Mouse (Mus musculus): ENCODE results near the gene Bub3. TPM values are rescaled to one million over a fixed set of nuclear protein-coding genes. Genes with fewer than 3 reads are reported as not detected.
A peak's percentile ranks its signal among the peaks of the same experiment; 100 is the strongest.

Gene Bub3
- polyA plus RNA-seq, 1 experiment from 2014 or later, result 240 TPM

- peaks cover 14% of the 10 kb centered on the region for H3K4me1 ChIP-seq
- H3K27ac ChIP-seq, result no peak within 1 kb of the TSS
- no peak within 1 kb of the TSS for H3K9ac ChIP-seq
- H3K36me3 ChIP-seq (ENCODE audit: poor library complexity, severe bottlenecking), result no peaks in the 10 kb centered on the region
- peaks cover 99% of the 10 kb centered on the region for H3K27me3 ChIP-seq
- WGBS, result 3% methylated on average over 3 of the region's 3 CpGs
- H3K4me2 ChIP-seq, result no peak within 1 kb of the TSS
- H3K4me3 ChIP-seq, result no peak within 1 kb of the TSS
- no peaks in the 10 kb centered on the region for H3K9me3 ChIP-seq (replicated peaks)
- no peak for ATAC-seq
Measured at GRCm38 (mm10) chr7:131548473-131548872, 11.5 kb upstream of the Bub3 start, which contains the start of gene Hmx2. Hmx2 (plus strand) TSS chr7:131548773.

GRCm38 (mm10) chr7:131551471-131551870 lies 8.6 kb upstream of the Bub3 start:
- no peak overlapping the region for H3K9ac ChIP-seq
- H3K4me3 ChIP-seq, result no peak overlapping the region
- H3K27ac ChIP-seq, result no peak overlapping the region
- H3K27me3 ChIP-seq, result peaks cover 100% of the 10 kb centered on the region
- ATAC-seq, result no peak
- H3K9me3 ChIP-seq (replicated peaks), result no peaks in the 10 kb centered on the region
- WGBS, result under 1% methylated on average over 4 of the region's 4 CpGs
- H3K4me1 ChIP-seq, result peaks cover 23% of the 10 kb centered on the region
- no peak overlapping the region for H3K4me2 ChIP-seq
- H3K36me3 ChIP-seq (ENCODE audit: poor library complexity, severe bottlenecking), result no peaks in the 10 kb centered on the region

- Histone ChIP-seq H3K4me3 (no peak overlapping the region), H3K36me3 (ENCODE audit: poor library complexity, severe bottlenecking) (no peaks in the 10 kb centered on the region), H3K9me3 (replicated peaks) (no peaks in the 10 kb centered on the region), H3K9ac (no peak overlapping the region), H3K27ac (no peak overlapping the region), H3K27me3 (peaks cover 100% of the 10 kb centered on the region), H3K4me2 (no peak overlapping the region), H3K4me1 (peaks cover 29% of the 10 kb centered on the region)
- WGBS, result under 1% methylated on average over 42 of the region's 42 CpGs
- no peak for ATAC-seq
Measured at GRCm38 (mm10) chr7:131551931-131552741, 7.9 kb upstream of the Bub3 start.

- ATAC-seq, result no peak
- H3K9me3 ChIP-seq (replicated peaks), result no peaks in the 10 kb centered on the region
- no peaks in the 10 kb centered on the region for H3K36me3 ChIP-seq (ENCODE audit: poor library complexity, severe bottlenecking)
- peaks cover 29% of the 10 kb centered on the region for H3K4me1 ChIP-seq
- H3K27ac ChIP-seq, result no peak overlapping the region
- no peak overlapping the region for H3K9ac ChIP-seq
- H3K27me3 ChIP-seq, result peaks cover 100% of the 10 kb centered on the region
- no peak overlapping the region for H3K4me3 ChIP-seq
- 1% methylated on average over 5 of the region's 5 CpGs for WGBS
- H3K4me2 ChIP-seq, result no peak overlapping the region
Measured at GRCm38 (mm10) chr7:131552781-131553180, 7.2 kb upstream of the Bub3 start.

GRCm38 (mm10) chr7:131553771-131554175 lies 6.2 kb upstream of the Bub3 start:
- Histone ChIP-seq H3K9me3 (replicated peaks) (no peaks in the 10 kb centered on the region), H3K4me3 (peak overlapping the region; percentile 27), H3K4me2 (peak overlapping the region; percentile 50), H3K4me1 (peaks cover 29% of the 10 kb centered on the region), H3K27me3 (peaks cover 100% of the 10 kb centered on the region), H3K9ac (no peak overlapping the region), H3K27ac (no peak overlapping the region), H3K36me3 (ENCODE audit: poor library complexity, severe bottlenecking) (no peaks in the 10 kb centered on the region)
- ATAC-seq, result peak; percentile 59; the same call in 1 of the 2 replicates
- WGBS, result 0% methylated on average over 33 of the region's 39 CpGs

GRCm38 (mm10) chr7:131554341-131555180 lies 5.5 kb upstream of the Bub3 start:
- no peak for ATAC-seq
- Histone ChIP-seq H3K36me3 (ENCODE audit: poor library complexity, severe bottlenecking) (no peaks in the 10 kb centered on the region), H3K4me3 (peak overlapping the region; percentile 27), H3K4me2 (peak overlapping the region; percentile 50), H3K27me3 (peaks cover 100% of the 10 kb centered on the region), H3K9ac (no peak overlapping the region), H3K27ac (no peak overlapping the region), H3K4me1 (peaks cover 29% of the 10 kb centered on the region), H3K9me3 (replicated peaks) (no peaks in the 10 kb centered on the region)
- WGBS, result under 1% methylated on average over 45 of the region's 45 CpGs

GRCm38 (mm10) chr7:131555301-131556081 lies 4.5 kb upstream of the Bub3 start:
- WGBS, result under 1% methylated on average over 68 of the region's 68 CpGs
- no peak for ATAC-seq
- peak overlapping the region; percentile 9 for H3K4me3 ChIP-seq

GRCm38 (mm10) chr7:131556116-131556515 lies 3.9 kb upstream of the Bub3 start:
- H3K27me3 ChIP-seq, result peaks cover 85% of the 10 kb centered on the region
- WGBS, result 2% methylated on average over 9 of the region's 9 CpGs
- no peak overlapping the region for H3K27ac ChIP-seq
- H3K4me3 ChIP-seq, result peak overlapping the region; percentile 9; the same call in 1 of the 2 replicates
- ATAC-seq, result no peak
- H3K9me3 ChIP-seq (replicated peaks), result no peaks in the 10 kb centered on the region
- no peak overlapping the region for H3K4me2 ChIP-seq
- H3K9ac ChIP-seq, result no peak overlapping the region
- H3K4me1 ChIP-seq, result peaks cover 34% of the 10 kb centered on the region
- no peaks in the 10 kb centered on the region for H3K36me3 ChIP-seq (ENCODE audit: poor library complexity, severe bottlenecking)

More at GRCm38 (mm10) chr7:131555301-131556081, 4.5 kb upstream of the Bub3 start:
- Histone ChIP-seq H3K36me3 (ENCODE audit: poor library complexity, severe bottlenecking) (no peaks in the 10 kb centered on the region), H3K9me3 (replicated peaks) (no peaks in the 10 kb centered on the region), H3K4me2 (peak overlapping the region; percentile 8; the same call in 1 of the 2 replicates), H3K4me1 (peaks cover 29% of the 10 kb centered on the region), H3K27me3 (peaks cover 92% of the 10 kb centered on the region), H3K9ac (no peak overlapping the region), H3K27ac (no peak overlapping the region)

GRCm38 (mm10) chr7:131556541-131557271 lies 3.3 kb upstream of the Bub3 start:
- Histone ChIP-seq H3K9ac (no peak overlapping the region), H3K9me3 (replicated peaks) (no peaks in the 10 kb centered on the region), H3K4me1 (peaks cover 39% of the 10 kb centered on the region), H3K4me2 (0 out of 2 replicates have a peak overlapping the region, but pooled peaks have one; percentile 6), H3K36me3 (ENCODE audit: poor library complexity, severe bottlenecking) (0 out of 2 replicates have a peak, but pooled peaks cover under 1% of the 10 kb centered on the region), H3K27me3 (peaks cover 79% of the 10 kb centered on the region), H3K4me3 (peak overlapping the region; percentile 12), H3K27ac (no peak overlapping the region)
- WGBS, result under 1% methylated on average over 37 of the region's 37 CpGs
- ATAC-seq, result no peak

GRCm38 (mm10) chr7:131557751-131558150 lies 2.3 kb upstream of the Bub3 start:
- H3K4me3 ChIP-seq, result no peak overlapping the region
- no peaks in the 10 kb centered on the region for H3K9me3 ChIP-seq (replicated peaks)
- no peak overlapping the region for H3K27ac ChIP-seq
- ATAC-seq, result no peak
- peaks cover 69% of the 10 kb centered on the region for H3K27me3 ChIP-seq
- H3K4me2 ChIP-seq, result no peak overlapping the region
- no peak overlapping the region for H3K9ac ChIP-seq
- peaks cover 11% of the 10 kb centered on the region for H3K36me3 ChIP-seq (ENCODE audit: poor library complexity, severe bottlenecking)
- WGBS, result 39% methylated on average over 2 of the region's 2 CpGs
- H3K4me1 ChIP-seq, result peaks cover 47% of the 10 kb centered on the region

GRCm38 (mm10) chr7:131560697-131561042 lies 648 bp downstream of the Bub3 start:
- Histone ChIP-seq H3K4me1 (peaks cover 38% of the 10 kb centered on the region), H3K4me2 (peak overlapping the region; percentile 65), H3K9me3 (replicated peaks) (no peaks in the 10 kb centered on the region), H3K27me3 (peaks cover 40% of the 10 kb centered on the region), H3K36me3 (ENCODE audit: poor library complexity, severe bottlenecking) (peaks cover 35% of the 10 kb centered on the region), H3K27ac (peak overlapping the region; percentile 83), H3K4me3 (peak overlapping the region; percentile 79), H3K9ac (peak overlapping the region; percentile 87)
- under 1% methylated on average over 14 of the region's 14 CpGs for WGBS
- ATAC-seq, result peak; percentile 48

Measured in forebrain, embryonic 13.5 days (tissue).